Mouse (Mus musculus) midbrain, embryonic 16.5 days (tissue): ENCODE results near the gene S100a6. TPM values are rescaled to one million over a fixed set of nuclear protein-coding genes. Genes with fewer than 3 reads are reported as not detected.

Source experiments
- ATAC-seq: fragments of 200-750 bp; cut with Nextera tagmentation; 2 replicates; pipeline ENCODE4 v1.8.0; 2017; ENCODE audit warnings: moderate TSS enrichment
- H3K27ac ChIP-seq: fragments of 300-500 bp; sonication (generic); 2 replicates; pipeline ENCODE4 v1.5.1; 2014; ENCODE audit warnings: mild to moderate bottlenecking, low read length, mixed read lengths
- H3K27me3 ChIP-seq: fragments of 300-500 bp; sonication (generic); 2 replicates; pipeline ENCODE4 v1.6.1; 2014; ENCODE audit warnings: low read depth, low read length, mixed read lengths; ENCODE audit not compliant: control insufficient read depth, insufficient read depth
- H3K36me3 ChIP-seq: fragments of 300-500 bp; sonication (generic); 2 replicates; pipeline ENCODE4 v1.6.1; 2014; ENCODE audit warnings: mild to moderate bottlenecking, low read length, moderate library complexity, mixed read lengths; ENCODE audit not compliant: control insufficient read depth, insufficient read depth
- H3K4me1 ChIP-seq: fragments of 300-500 bp; sonication (generic); 2 replicates; pipeline ENCODE4 v1.6.1; 2014; ENCODE audit warnings: mild to moderate bottlenecking, low read length, mixed read lengths; ENCODE audit not compliant: control insufficient read depth, insufficient read depth
- H3K4me2 ChIP-seq: fragments of 300-500 bp; sonication (generic); 2 replicates; pipeline ENCODE4 v1.6.1; 2014; ENCODE audit warnings: mild to moderate bottlenecking, low read length, mixed read lengths
- H3K4me3 ChIP-seq: fragments of 300-500 bp; sonication (generic); 2 replicates; pipeline ENCODE4 v1.5.1; 2014; ENCODE audit warnings: low read depth, mild to moderate bottlenecking, low read length, moderate library complexity, mixed read lengths
- H3K9ac ChIP-seq: fragments of 300-500 bp; sonication (generic); 2 replicates; pipeline ENCODE4 v1.6.1; 2014; ENCODE audit warnings: low read depth, low read length, mixed read lengths
- H3K9me3 ChIP-seq: fragments of 300-500 bp; sonication (generic); replicated peaks from 2 replicates; pipeline ENCODE4 v1.6.1; 2014; ENCODE audit warnings: mild to moderate bottlenecking, low read length, mixed read lengths; ENCODE audit not compliant: control insufficient read depth, poor library complexity, severe bottlenecking
- WGBS: fragments of 180-500 bp; shearing (Covaris S2); extraction: QIAGEN DNeasy Blood & Tissue Kit; methylation state at CpG from one replicate; pipeline ENCODE4 v1.1.7; 2014; 5-methylcytosine and 5-hydroxymethylcytosine counted together
- polyA plus RNA-seq: library from polyadenylated mRNA; unstranded; fragments of >200 nt; fragmentation: Nextera tagmentation; extraction: Ambion mirVana; gene quantifications from 2 replicates; pipeline ENCODE4 v1.2.1, GENCODE M21; 2015

The S100a6 gene
- polyA plus RNA-seq, 1 experiment from 2014 or later: 19.3 TPM

GRCm38 (mm10) chr3:90627807-90628206 lies 15.1 kb downstream of the S100a6 start:
- Histone ChIP-seq H3K4me3 (no peak overlapping the region), H3K9me3 (no peaks in the 10 kb centered on the region), H3K9ac (no peak overlapping the region), H3K4me2 (no peak overlapping the region), H3K27ac (no peak overlapping the region), H3K36me3 (no peaks in the 10 kb centered on the region), H3K4me1 (peaks cover 15% of the 10 kb centered on the region), H3K27me3 (no peaks in the 10 kb centered on the region)
- 66% methylated on average over 4 of the region's 4 CpGs for WGBS
- 0 out of 2 replicates have a peak, but pooled peaks have one; percentile 69 for ATAC-seq

DNA sequence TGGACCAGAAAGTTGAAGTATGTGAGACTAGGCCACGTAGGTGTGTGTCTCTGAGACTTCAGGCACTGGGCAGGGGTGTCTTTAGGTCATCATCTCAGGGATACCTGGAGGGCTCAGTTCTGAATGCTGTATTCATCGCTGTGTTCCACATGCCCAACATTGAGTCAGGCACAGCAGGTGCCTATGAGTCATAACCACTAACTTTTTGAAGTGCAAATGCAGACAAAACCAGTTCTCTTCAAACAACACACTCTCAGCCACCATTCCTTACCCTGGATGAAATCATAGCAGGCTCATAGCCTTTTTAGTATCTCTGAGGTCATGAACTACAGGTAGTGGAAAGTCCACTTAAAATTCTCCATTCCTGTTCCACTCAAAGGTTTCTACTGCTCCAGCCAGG lies 16.6 kb downstream of the S100a6 start:
- Histone ChIP-seq H3K27me3 (no peaks in the 10 kb centered on the region), H3K36me3 (no peaks in the 10 kb centered on the region), H3K4me2 (no peak overlapping the region), H3K4me3 (no peak overlapping the region), H3K27ac (no peak overlapping the region), H3K4me1 (no peaks in the 10 kb centered on the region; the same call in 1 of the 2 replicates), H3K9ac (no peak overlapping the region), H3K9me3 (no peaks in the 10 kb centered on the region)
- no peak for ATAC-seq
- 85% methylated on average over 2 of the region's 2 CpGs for whole genome bisulfite sequencing

- Histone ChIP-seq H3K4me2 (no peak overlapping the region), H3K9me3 (no peaks in the 10 kb centered on the region), H3K27ac (no peak overlapping the region), H3K27me3 (no peaks in the 10 kb centered on the region; the same call in 1 of the 2 replicates), H3K4me1 (no peaks in the 10 kb centered on the region), H3K4me3 (no peak overlapping the region), H3K36me3 (no peaks in the 10 kb centered on the region), H3K9ac (no peak overlapping the region)
- 82% methylated on average over 2 of the region's 2 CpGs for WGBS
- no peak for ATAC-seq
Measured at GRCm38 (mm10) chr3:90631984-90632383, 19.3 kb downstream of the S100a6 start.

DNA sequence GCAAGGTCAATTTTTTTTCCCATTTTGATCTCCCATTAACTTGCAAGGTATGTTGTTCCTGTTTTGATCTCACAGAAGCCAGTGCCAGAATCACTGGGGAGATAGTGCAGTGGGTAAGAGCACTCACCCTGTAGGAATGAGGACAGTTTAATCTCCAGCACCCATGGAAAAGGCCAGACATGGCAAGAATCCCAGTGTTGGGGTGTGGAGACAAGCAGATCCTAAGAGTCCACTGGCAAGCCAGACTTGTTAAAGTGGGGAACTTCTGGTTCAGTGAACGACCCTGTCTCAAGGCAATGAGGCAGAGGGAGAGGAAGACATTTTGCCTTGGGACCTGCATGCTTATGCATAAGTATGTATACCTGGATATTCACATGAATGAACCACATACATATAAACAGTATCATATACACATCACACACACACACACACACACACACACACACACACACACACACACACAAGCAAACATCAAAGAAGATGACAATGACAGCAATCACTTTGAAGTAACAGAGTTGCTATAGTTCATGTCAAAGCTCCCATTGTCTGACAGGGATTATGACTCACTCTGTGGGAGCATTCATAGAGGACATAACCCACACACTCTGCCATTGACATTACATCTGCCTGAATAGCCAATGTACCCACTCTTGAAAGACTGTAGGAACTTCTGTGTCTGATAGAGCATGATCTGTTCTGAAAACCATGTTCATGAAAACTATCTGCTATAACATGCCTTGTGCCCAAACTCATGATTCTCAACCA lies 26.0 kb downstream of the S100a6 start:
- Histone ChIP-seq H3K4me3 (no peak overlapping the region), H3K27ac (no peak overlapping the region), H3K4me2 (no peak overlapping the region), H3K9ac (no peak overlapping the region), H3K36me3 (no peaks in the 10 kb centered on the region), H3K4me1 (no peaks in the 10 kb centered on the region), H3K27me3 (no peaks in the 10 kb centered on the region; the same call in 1 of the 2 replicates), H3K9me3 (no peaks in the 10 kb centered on the region)
- no peak for ATAC-seq
- 86% methylated on average over 1 of the region's 1 CpGs for WGBS

DNA sequence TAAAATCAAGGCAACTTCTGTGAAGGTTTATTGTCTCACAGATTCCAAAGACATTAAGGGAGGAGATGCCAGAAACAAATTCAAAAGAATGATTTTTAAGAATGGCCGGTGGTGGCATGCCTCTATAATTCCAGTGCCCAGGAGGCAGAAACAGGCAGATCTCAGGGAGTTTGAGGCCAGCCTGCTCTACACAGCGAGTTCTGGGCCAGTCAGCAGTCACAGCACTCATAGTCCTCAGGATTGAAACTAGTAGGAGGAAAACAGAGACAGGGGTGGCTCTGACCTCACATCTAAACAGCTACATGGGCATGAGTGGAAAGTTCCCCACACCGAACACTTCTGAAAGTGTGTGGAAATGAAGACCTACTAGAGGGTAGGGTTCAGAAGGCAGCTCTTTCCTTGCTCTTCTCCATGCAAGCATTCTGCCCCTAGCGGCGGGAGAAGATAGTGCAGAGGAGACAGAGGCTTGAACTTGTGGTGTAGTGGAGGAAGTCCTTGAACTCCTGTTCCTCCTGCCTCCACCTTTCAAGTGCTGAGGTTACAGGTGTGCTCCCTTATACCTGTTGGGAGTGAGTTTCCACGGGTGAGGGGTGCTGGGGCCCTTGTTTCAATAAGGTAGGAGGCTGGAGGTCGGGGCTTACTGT lies 27.0 kb downstream of the S100a6 start:
- Histone ChIP-seq H3K27ac (no peak overlapping the region), H3K27me3 (no peaks in the 10 kb centered on the region; the same call in 1 of the 2 replicates), H3K4me3 (no peak overlapping the region), H3K4me2 (no peak overlapping the region), H3K9me3 (no peaks in the 10 kb centered on the region), H3K36me3 (no peaks in the 10 kb centered on the region), H3K9ac (no peak overlapping the region), H3K4me1 (no peaks in the 10 kb centered on the region)
- ATAC-seq: no peak
- 55% methylated on average over 7 of the region's 7 CpGs for WGBS

- Histone ChIP-seq H3K9me3 (no peaks in the 10 kb centered on the region), H3K27me3 (no peaks in the 10 kb centered on the region; the same call in 1 of the 2 replicates), H3K36me3 (no peaks in the 10 kb centered on the region), H3K4me3 (no peak overlapping the region), H3K4me1 (no peaks in the 10 kb centered on the region), H3K27ac (no peak overlapping the region), H3K9ac (no peak overlapping the region), H3K4me2 (no peak overlapping the region)
- ATAC-seq: no peak
- 88% methylated on average over 7 of the region's 7 CpGs for WGBS
Measured at GRCm38 (mm10) chr3:90640981-90641380, 28.3 kb downstream of the S100a6 start.

- no peak overlapping the region for H3K4me2 ChIP-seq
- H3K4me3 ChIP-seq: no peak overlapping the region
- no peaks in the 10 kb centered on the region for H3K4me1 ChIP-seq
- H3K9me3 ChIP-seq: no peaks in the 10 kb centered on the region
- no peak for ATAC-seq
- H3K27me3 ChIP-seq: no peaks in the 10 kb centered on the region
- H3K27ac ChIP-seq: no peak overlapping the region
- no peak overlapping the region for H3K9ac ChIP-seq
- no peaks in the 10 kb centered on the region for H3K36me3 ChIP-seq
- WGBS: 53% methylated on average over 3 of the region's 3 CpGs
Measured at GRCm38 (mm10) chr3:90644220-90644619, 31.5 kb downstream of the S100a6 start.

DNA sequence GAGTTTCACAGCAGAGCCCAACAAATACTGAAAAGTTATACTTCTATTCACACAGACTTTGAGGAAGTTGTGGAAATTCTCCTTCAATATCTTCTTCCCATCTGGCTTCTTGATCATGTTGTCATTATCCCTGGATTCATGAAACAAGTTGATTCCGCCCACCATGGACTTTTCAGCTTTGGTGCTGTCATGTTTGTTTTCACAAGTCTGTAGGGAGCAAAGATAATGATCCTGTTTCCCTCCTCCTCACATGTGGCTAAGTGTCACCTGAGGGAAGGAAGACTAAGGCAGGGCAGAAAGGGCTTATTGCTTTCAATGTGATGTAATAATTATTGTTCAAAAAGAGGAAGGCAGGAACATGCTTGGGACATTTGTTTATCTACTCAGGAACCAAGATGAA lies 34.6 kb downstream of the S100a6 start:
- no peak for ATAC-seq
- Histone ChIP-seq H3K9me3 (no peaks in the 10 kb centered on the region), H3K4me3 (no peak overlapping the region), H3K27ac (no peak overlapping the region), H3K27me3 (no peaks in the 10 kb centered on the region), H3K4me1 (no peaks in the 10 kb centered on the region), H3K36me3 (no peaks in the 10 kb centered on the region), H3K4me2 (no peak overlapping the region), H3K9ac (no peak overlapping the region)
- 97% methylated on average over 1 of the region's 1 CpGs for WGBS

- H3K4me1 ChIP-seq: no peaks in the 10 kb centered on the region
- no peaks in the 10 kb centered on the region for H3K27me3 ChIP-seq
- no peak overlapping the region for H3K27ac ChIP-seq
- no peak overlapping the region for H3K4me3 ChIP-seq
- no peak overlapping the region for H3K9ac ChIP-seq
- no peaks in the 10 kb centered on the region for H3K36me3 ChIP-seq
- no peak for ATAC-seq
- H3K9me3 ChIP-seq: no peaks in the 10 kb centered on the region
- H3K4me2 ChIP-seq: no peak overlapping the region
Measured at GRCm38 (mm10) chr3:90648981-90649380, 36.3 kb downstream of the S100a6 start.
